Mouse (Mus musculus) forebrain, postnatal 0 days (tissue): ENCODE results near the gene Hoxc4. TPM values are rescaled to one million over a fixed set of nuclear protein-coding genes. Genes with fewer than 3 reads are reported as not detected.

ENCODE experiments used
- ATAC-seq: fragments of 200-750 bp; cut with Nextera tagmentation; 2 replicates; pipeline ENCODE4 v1.8.0; 2017; ENCODE audit warnings: mild to moderate bottlenecking, moderate library complexity
- DNase-seq: peaks from one replicate; pipeline ENCODE4 v3.0.0-alpha.2; 2015
- H3K27ac ChIP-seq: fragments of 300-500 bp; sonication (generic); 2 replicates; pipeline ENCODE4 v1.5.1; 2014; ENCODE audit warnings: low read depth, mild to moderate bottlenecking, antibody characterized with exemption, low read length, moderate library complexity, mixed read lengths
- H3K27me3 ChIP-seq: fragments of 300-500 bp; sonication (generic); 2 replicates; pipeline ENCODE4 v1.6.1; 2014; ENCODE audit warnings: mild to moderate bottlenecking, low read length, mixed read lengths; ENCODE audit not compliant: insufficient read depth
- H3K36me3 ChIP-seq: fragments of 300-500 bp; sonication (generic); 2 replicates; pipeline ENCODE4 v1.6.1; 2014; ENCODE audit warnings: mild to moderate bottlenecking, moderate library complexity; ENCODE audit not compliant: insufficient read depth
- H3K4me1 ChIP-seq: fragments of 300-500 bp; sonication (generic); 2 replicates; pipeline ENCODE4 v1.6.1; 2014; ENCODE audit warnings: antibody characterized with exemption; ENCODE audit not compliant: insufficient read depth
- H3K4me2 ChIP-seq: fragments of 300-500 bp; sonication (generic); 2 replicates; pipeline ENCODE4 v1.6.1; 2014; ENCODE audit warnings: low read depth, mild to moderate bottlenecking, moderate library complexity
- H3K4me3 ChIP-seq: fragments of 300-500 bp; sonication (generic); 2 replicates; pipeline ENCODE4 v1.5.1; 2014; ENCODE audit warnings: low read depth, low read length, mixed read lengths
- H3K9ac ChIP-seq: fragments of 300-500 bp; sonication (generic); 2 replicates; pipeline ENCODE4 v1.6.1; 2014; ENCODE audit warnings: mild to moderate bottlenecking
- H3K9me3 ChIP-seq: fragments of 300-500 bp; sonication (generic); 2 replicates; pipeline ENCODE4 v1.6.1; 2016; ENCODE audit warnings: low read length
- CTCF ChIP-seq: sonication (generic); IDR thresholded peaks from 2 replicates; pipeline ENCODE4 v1.5.1; 2016; ENCODE audit warnings: antibody characterized with exemption, control low read depth, low read depth
- WGBS: fragments of 180-500 bp; shearing (Covaris S2); extraction: QIAGEN DNeasy Blood & Tissue Kit; methylation state at CpG from one replicate; pipeline ENCODE4 v1.1.7; 2014; 5-methylcytosine and 5-hydroxymethylcytosine counted together
- polyA plus RNA-seq: library from polyadenylated mRNA; unstranded; fragments of >200 nt; fragmentation: Nextera tagmentation; extraction: Ambion mirVana; gene quantifications from 2 replicates; pipeline ENCODE4 v1.2.1, GENCODE M21; 2015
- total RNA-seq: library from RNA; depleted of rRNA; stranded (reverse); fragments of >200 nt; gene quantifications from 2 replicates; pipeline ENCODE4 v1.2.3, GENCODE M21; 2014

Hoxc4 gene
- total and polyA plus RNA-seq, 2 experiments from 2014 or later = not detected

DNA sequence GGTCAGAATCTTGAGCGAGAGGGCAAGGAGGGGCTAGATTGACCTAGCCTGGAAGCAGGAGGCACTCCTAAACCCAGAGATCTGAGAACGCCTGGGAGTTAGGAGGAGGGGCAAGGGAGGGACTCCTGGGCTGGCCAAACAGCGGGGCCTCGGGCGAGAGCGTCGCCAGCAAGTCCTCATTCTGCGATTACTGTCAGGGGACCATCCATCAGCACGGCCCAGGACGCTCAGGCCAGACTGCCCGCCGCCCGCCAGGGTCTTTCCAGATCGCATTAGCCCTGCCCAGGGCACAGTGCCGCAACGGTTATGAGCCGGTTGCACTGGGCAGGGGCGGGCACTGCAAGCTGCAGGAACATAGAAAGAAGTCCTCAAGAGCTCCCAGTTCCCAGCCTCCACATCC, 50.4 kb downstream of the Hoxc4 start:
- Histone ChIP-seq H3K36me3 (no peaks in the 10 kb centered on the region), H3K27me3 (peaks cover 72% of the 10 kb centered on the region), H3K4me3 (no peak overlapping the region), H3K27ac (no peak overlapping the region), H3K9me3 (no peaks in the 10 kb centered on the region), H3K4me1 (no peaks in the 10 kb centered on the region), H3K4me2 (no peak overlapping the region), H3K9ac (no peak overlapping the region)
- no peak for DNase-seq
- no peak for TF ChIP-seq CTCF
- no peak for ATAC-seq
- WGBS = under 1% methylated on average over 18 of the region's 18 CpGs

DNA sequence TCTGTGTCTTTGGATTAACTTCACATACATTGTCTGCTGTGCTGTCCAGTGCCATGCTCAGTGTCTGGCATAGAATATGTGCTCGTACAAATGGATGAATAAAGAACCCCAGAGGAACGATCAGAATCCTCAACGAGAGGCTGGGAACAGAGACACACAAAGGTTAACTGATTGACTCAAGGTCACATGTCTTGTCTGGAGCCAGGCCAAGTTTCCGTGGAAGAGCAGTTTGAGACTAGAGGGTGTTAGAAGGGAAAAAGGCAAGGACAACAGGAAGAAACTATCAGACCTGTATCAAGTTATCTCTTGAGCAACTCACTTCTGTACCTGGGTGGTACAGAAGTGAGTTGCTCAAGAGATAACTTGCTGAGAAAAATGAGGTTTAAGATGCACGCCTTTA, 52.5 kb downstream of the Hoxc4 start:
- Histone ChIP-seq H3K9me3 (no peaks in the 10 kb centered on the region), H3K9ac (no peak overlapping the region), H3K4me3 (no peak overlapping the region), H3K36me3 (no peaks in the 10 kb centered on the region), H3K27ac (no peak overlapping the region), H3K27me3 (peaks cover 51% of the 10 kb centered on the region), H3K4me1 (no peaks in the 10 kb centered on the region), H3K4me2 (no peak overlapping the region)
- no peak for ATAC-seq
- no peak for TF ChIP-seq CTCF
- no peak for DNase-seq
- 53% methylated on average over 5 of the region's 5 CpGs for WGBS

- no peaks in the 10 kb centered on the region for H3K36me3 ChIP-seq
- ATAC-seq (no peak), DNase-seq (no peak)
- no peak overlapping the region for H3K4me2 ChIP-seq
- TF ChIP-seq CTCF = no peak
- H3K4me3 ChIP-seq = no peak overlapping the region
- 57% methylated on average over 11 of the region's 11 CpGs for WGBS
- peaks cover 18% of the 10 kb centered on the region for H3K27me3 ChIP-seq
- H3K9me3 ChIP-seq = no peaks in the 10 kb centered on the region
- H3K9ac ChIP-seq = no peak overlapping the region
- H3K27ac ChIP-seq = no peak overlapping the region
- H3K4me1 ChIP-seq = no peaks in the 10 kb centered on the region
Observed at GRCm38 (mm10) chr15:103074663-103075415, 56.1 kb downstream of the Hoxc4 start.

GRCm38 (mm10) chr15:103077673-103078072, 58.9 kb downstream of the Hoxc4 start:
- H3K9ac ChIP-seq = no peak overlapping the region
- peaks cover 5% of the 10 kb centered on the region for H3K27me3 ChIP-seq
- TF ChIP-seq CTCF = no peak
- H3K4me2 ChIP-seq = no peak overlapping the region
- H3K9me3 ChIP-seq = no peaks in the 10 kb centered on the region
- H3K36me3 ChIP-seq = no peaks in the 10 kb centered on the region
- no peaks in the 10 kb centered on the region for H3K4me1 ChIP-seq
- ATAC-seq (no peak), DNase-seq (no peak)
- 80% methylated on average over 2 of the region's 2 CpGs for WGBS
- H3K4me3 ChIP-seq = no peak overlapping the region
- no peak overlapping the region for H3K27ac ChIP-seq

DNA sequence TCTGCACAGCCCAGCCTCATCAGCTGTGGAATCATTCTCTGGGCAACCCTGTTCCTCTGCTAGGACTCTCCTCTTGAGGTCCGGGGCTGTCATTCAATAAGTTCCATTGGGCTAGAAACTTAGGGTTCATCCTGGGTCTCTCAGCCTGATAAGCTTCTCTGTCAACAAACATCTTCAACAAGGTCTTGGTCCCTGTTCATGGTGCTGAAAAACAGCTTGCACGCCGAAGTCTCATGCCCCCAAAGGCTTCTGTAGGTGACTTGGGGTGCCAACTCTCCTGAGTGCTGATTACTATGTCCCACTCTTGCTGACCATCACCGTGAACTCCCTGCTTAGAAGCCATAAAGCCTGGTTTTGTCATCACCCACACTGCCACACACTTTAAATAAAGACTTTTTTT, 63.9 kb downstream of the Hoxc4 start:
- H3K4me2 ChIP-seq = no peak overlapping the region
- no peak overlapping the region for H3K4me3 ChIP-seq
- H3K4me1 ChIP-seq = peaks cover 10% of the 10 kb centered on the region
- no peak overlapping the region for H3K9ac ChIP-seq
- H3K9me3 ChIP-seq = no peaks in the 10 kb centered on the region
- H3K27ac ChIP-seq = no peak overlapping the region
- H3K27me3 ChIP-seq = peaks cover 44% of the 10 kb centered on the region
- 59% methylated on average over 4 of the region's 4 CpGs for WGBS
- no peaks in the 10 kb centered on the region for H3K36me3 ChIP-seq
- no peak for DNase-seq
- no peak for TF ChIP-seq CTCF
- ATAC-seq = no peak

GRCm38 (mm10) chr15:103083598-103083997, 64.9 kb downstream of the Hoxc4 start:
- Histone ChIP-seq H3K9me3 (no peaks in the 10 kb centered on the region), H3K36me3 (no peaks in the 10 kb centered on the region), H3K27me3 (peaks cover 44% of the 10 kb centered on the region), H3K9ac (no peak overlapping the region), H3K4me1 (peaks cover 10% of the 10 kb centered on the region), H3K4me2 (no peak overlapping the region), H3K27ac (no peak overlapping the region), H3K4me3 (no peak overlapping the region)
- DNase-seq (no peak), ATAC-seq (no peak)
- no peak for TF ChIP-seq CTCF
- WGBS = 86% methylated on average over 1 of the region's 1 CpGs

DNA sequence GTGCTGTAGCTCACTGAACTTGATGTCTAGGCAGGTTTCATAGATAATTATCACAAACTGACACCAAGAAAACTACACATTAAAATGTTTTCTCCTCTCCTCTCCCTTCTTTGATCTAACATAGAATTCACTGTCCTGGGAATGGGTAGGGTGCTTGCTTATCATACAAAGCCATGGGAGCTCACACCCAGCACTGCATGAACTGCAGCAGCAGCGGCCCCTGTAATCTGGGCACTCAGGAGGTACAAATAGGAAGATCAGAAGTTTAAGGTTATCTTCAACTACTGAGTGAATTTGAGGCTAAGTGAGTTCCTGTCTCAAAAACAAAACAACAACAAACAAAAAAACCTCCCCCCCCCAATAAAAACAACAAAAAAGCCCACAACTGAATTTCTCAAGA, 66.2 kb downstream of the Hoxc4 start:
- WGBS = 65% methylated on average over 1 of the region's 1 CpGs
- Histone ChIP-seq H3K27me3 (peaks cover 54% of the 10 kb centered on the region), H3K27ac (no peak overlapping the region), H3K4me1 (peaks cover 10% of the 10 kb centered on the region), H3K4me2 (no peak overlapping the region), H3K36me3 (no peaks in the 10 kb centered on the region), H3K9ac (no peak overlapping the region), H3K9me3 (no peaks in the 10 kb centered on the region), H3K4me3 (no peak overlapping the region)
- no peak for TF ChIP-seq CTCF
- no peak for ATAC-seq
- DNase-seq = no peak
